Mouse (Mus musculus) c-Kit-positive CD71-negative TER-119-negative erythroid progenitor cells, embryonic 14.5 days (primary cell): Measurements from ENCODE around the gene Pomp.
"Not testable (repeated sequence)": the region's sequence is repeated elsewhere in the genome, so short reads cannot be mapped to it uniquely, and the experiment has no call there.

Experiments
- DNase-seq: peaks from one replicate; pipeline ENCODE4 v3.0.0-alpha.2; 2013; ENCODE audit warnings: low read depth

Gene Pomp

GRCm38 (mm10) chr5:147860076-147860448 lies 199 bp upstream of the Pomp start:
- no peak for DNase-seq

GRCm38 (mm10) chr5:147868674-147869073 lies 8.4 kb downstream of the Pomp start:
- DNase-seq = no peak

GRCm38 (mm10) chr5:147869568-147869967 lies 9.3 kb downstream of the Pomp start:
- DNase-seq = no peak

GRCm38 (mm10) chr5:147870296-147870695 lies 10.0 kb downstream of the Pomp start:
- DNase-seq = no peak

- no peak for DNase-seq
These were observed 11.0 kb downstream of the Pomp start for GRCm38 (mm10) chr5:147871091-147871820.

- DNase-seq = no peak
These were observed 14.3 kb downstream of the Pomp start for GRCm38 (mm10) chr5:147874491-147875065.

GRCm38 (mm10) chr5:147875210-147875609 lies 14.9 kb downstream of the Pomp start:
- no peak for DNase-seq

GRCm38 (mm10) chr5:147877520-147877919 lies 17.3 kb downstream of the Pomp start:
- no peak for DNase-seq

GRCm38 (mm10) chr5:147879971-147880682 lies 19.9 kb downstream of the Pomp start:
- no peak for DNase-seq

GRCm38 (mm10) chr5:147883581-147883980 lies 23.3 kb downstream of the Pomp start:
- DNase-seq = no peak

- no peak for DNase-seq
These were observed 28.3 kb downstream of the Pomp start for GRCm38 (mm10) chr5:147888313-147889297.

GRCm38 (mm10) chr5:147892735-147893134 lies 32.5 kb downstream of the Pomp start:
- DNase-seq = no peak

- no peak for DNase-seq
These were observed 32.9 kb downstream of the Pomp start for GRCm38 (mm10) chr5:147893143-147893542.

- DNase-seq = no peak
These were observed 33.6 kb downstream of the Pomp start for GRCm38 (mm10) chr5:147893766-147894454.

- DNase-seq = peak; percentile 88
These were observed 34.3 kb downstream of the Pomp start, which contains the start of gene Slc46a3 for GRCm38 (mm10) chr5:147894455-147895076. Slc46a3 (minus strand) TSS chr5:147894815.

GRCm38 (mm10) chr5:147895436-147896198 lies 35.4 kb downstream of the Pomp start:
- DNase-seq = no peak

GRCm38 (mm10) chr5:147896501-147896900 lies 36.2 kb downstream of the Pomp start:
- not testable (repeated sequence) for DNase-seq

- no peak for DNase-seq
These were observed 38.0 kb downstream of the Pomp start for GRCm38 (mm10) chr5:147898254-147898653.

GRCm38 (mm10) chr5:147898968-147899549 lies 38.8 kb downstream of the Pomp start:
- no peak for DNase-seq
